Mouse (Mus musculus) gonadal fat pad, adult 2 months (tissue): ENCODE data around the gene Bad. TPM values are rescaled to one million over a fixed set of nuclear protein-coding genes. Genes with fewer than 3 reads are reported as not detected.
A peak's percentile ranks its signal among the peaks of the same experiment; 100 is the strongest.

ENCODE experiments used
- DNase-seq: peaks from one replicate; pipeline ENCODE4 v3.0.0-alpha.2; 2012; ENCODE audit warnings: low read depth
- polyA plus RNA-seq: library from polyadenylated mRNA; depleted of rRNA; stranded (reverse); fragments of >200 nt; gene quantifications from 2 replicates; pipeline ENCODE4 v1.2.3, GENCODE M21; 2012

The Bad gene
- polyA plus RNA-seq, 1 experiment: 82.0 TPM

GRCm38 (mm10) chr19:6914540-6914939 is 27.1 kb upstream of the Bad start:
- DNase-seq: no peak

DNA sequence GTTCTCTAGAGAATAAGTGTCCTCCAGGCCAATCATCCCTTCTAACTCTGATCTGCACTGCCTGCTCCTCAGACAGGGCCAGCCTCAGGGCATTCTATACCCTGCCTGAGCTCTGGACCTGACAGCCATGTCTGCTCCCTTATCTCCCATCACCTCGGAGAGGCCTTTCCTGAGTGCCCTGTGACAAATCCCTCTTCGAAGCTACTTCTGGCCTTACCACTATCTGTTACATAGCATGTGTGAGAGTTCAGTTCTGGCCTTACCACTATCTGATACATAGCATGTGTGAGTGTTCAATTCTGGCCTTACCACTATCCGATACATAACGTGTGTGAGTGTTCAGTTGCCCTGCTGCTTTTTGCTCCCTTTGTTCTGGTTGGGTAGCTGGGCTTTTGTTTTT is 26.4 kb upstream of the Bad start:
- DNase-seq: no peak

DNA sequence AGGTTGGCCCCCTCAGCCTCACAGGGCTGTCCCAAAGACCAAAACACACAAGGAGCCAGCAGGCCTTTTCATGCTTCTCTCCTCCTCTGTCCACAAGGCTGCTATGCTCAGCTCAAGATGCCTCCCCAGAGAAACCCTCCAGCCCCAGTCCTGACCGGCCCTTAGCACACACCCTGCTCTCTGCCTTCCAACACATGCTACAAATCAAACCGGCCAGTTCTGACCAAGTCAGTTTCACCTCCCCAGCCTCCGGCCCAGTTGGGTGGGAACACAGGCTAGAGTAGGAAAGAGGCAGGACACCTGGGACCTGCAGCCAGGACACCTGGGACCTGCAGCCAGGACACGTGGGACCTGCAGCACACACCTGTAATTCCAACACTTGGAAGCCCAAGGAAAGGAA is 25.2 kb upstream of the Bad start:
- DNase-seq: no peak

DNA sequence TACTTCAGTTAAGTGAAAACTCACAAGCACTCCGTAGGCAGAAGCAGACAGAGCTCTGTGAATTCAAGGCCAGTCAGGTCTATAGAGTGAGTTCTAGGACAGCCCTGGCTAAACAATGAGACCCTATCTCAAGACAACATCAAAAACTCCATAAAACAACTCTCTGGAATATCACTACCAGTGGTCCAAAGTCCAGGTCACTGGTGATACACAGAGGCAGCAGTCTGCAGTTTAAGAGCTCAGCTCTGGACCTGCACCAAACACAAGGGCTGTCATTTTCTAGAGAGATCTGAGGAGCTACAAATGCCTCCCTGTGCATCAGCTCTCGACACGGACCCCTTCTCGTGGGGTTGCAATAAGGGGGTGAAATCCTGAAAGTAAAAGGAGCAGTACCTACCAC is 23.3 kb upstream of the Bad start:
- no peak for DNase-seq

DNA sequence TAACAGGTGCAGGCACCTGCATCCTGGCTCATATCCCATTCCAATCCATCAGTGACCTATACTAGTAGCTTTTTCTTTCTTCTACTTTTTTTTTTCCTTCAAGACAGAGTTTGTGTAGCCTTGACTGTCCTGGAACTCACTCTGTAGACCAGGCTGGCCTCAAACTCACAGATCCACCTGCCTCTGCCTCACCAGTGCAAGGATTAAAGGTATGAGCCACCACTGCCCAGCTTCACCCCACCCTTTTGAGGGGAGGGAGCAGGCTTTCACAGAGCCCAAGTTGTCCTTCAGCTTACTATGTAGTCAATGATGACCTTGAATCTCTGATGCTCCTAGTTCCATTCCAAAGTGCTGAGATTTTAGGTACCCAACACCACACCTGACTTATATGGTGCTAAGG is 22.2 kb upstream of the Bad start:
- no peak for DNase-seq

- DNase-seq: no peak
Observed at GRCm38 (mm10) chr19:6919876-6920740, 21.6 kb upstream of the Bad start.

- DNase-seq: no peak
Observed at GRCm38 (mm10) chr19:6920741-6921636, 20.7 kb upstream of the Bad start.

DNA sequence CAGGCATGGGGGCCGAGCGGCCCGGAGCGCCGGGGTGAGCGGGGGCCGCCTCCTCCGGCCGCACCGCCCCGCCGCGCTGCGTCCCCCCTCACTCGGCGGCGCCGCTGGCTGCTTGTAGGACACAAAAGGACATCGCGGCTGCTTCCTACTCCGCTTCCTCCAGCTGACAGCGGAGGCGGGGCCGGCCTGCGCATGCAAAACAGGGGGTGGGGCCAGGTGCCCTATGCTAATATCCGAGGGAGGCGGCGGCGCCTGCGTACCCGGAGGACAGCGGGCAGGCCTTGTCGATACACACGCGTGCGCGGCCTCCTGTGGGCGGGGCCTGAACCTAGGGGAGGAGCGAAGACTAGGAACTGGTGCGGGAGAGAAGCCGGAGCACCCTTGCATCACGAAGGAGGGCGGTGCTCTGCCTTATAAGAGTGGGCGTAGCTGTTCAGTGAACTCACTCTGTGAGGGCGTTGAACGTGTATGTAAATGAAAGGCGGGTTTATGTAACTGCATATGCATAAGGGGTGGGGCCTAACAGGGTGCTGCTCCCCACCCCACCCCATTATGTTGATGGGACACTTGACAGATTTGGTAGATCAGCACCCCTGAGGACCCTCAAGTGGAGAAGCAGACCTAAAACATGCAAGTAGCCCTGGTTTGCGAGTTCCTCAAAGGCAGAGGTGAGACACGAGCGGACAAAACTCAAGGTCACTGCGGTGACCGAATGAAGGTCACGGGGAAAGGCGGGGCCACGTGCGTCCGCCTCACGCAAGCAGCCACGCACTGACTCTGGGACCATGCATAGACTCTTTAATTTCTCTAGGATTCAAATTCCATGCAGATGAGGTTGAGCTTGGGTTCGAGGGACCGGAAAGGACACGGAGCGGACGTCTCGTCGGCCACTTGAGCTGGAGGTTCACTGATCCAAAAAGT is 19.8 kb upstream of the Bad start, which contains the start of gene Esrra:
Esrra (minus strand) TSS at position 167 of the 921 bp plus-strand sequence.
- peak; percentile 98 for DNase-seq

DNA sequence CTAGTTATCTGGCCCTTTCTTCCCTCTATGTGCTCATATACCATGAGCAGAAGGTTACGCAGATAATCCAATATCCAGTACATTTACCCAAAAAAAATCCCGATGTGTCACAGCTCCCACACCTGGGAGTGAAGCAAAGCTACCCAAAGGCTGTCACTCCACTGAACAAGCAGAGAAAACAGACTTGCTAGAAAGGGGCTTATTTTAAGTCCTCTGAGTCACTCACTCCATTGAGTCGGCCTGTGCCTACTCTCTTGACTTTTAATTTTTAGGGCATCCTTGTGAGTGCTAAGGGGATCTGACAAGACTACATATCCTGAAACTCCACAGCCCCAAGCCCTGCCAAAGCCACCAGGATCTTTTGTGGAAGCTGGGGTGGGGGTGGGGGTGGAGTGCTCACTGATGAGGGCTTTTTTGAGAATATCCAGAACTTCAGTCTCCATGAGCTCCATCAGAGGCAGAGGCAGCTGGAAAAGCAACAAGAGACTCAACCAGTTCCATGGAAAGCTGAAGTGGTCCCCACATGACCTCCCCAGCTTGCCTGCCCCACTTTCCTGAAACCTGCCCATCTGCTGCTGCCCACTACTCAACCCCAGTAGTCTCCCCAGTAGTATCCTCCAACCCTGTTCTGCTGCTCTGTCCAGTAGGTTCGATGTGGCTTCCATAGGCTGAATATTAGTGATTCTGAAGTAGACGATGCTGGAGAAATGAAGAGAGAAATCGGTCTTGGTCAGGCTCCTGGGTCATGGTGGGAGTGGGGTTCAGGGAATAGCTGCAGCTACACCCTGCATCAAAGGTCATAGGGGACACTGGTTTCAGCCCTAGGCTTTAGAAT is 18.5 kb upstream of the Bad start:
- DNase-seq: no peak

GRCm38 (mm10) chr19:6924461-6925306 is 17.0 kb upstream of the Bad start:
- DNase-seq: no peak

DNA sequence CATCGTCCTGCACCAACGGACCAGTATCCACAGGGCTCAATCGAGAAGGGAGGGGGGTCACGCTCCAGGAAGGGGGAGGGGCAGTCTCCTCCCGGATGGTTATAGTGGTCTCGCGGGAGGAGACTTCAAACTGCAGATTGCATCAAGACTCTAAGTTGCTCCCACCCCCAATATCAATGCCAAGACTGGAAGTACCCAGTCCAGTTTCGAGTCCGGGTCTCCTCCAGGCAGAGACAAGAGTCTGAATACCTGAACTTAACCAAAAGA is 16.4 kb upstream of the Bad start, which contains the start of gene Catsperz:
Catsperz (minus strand) TSS at position 74 of the 267 bp plus-strand sequence.
- no peak for DNase-seq

GRCm38 (mm10) chr19:6925611-6926329 is 15.9 kb upstream of the Bad start:
- DNase-seq: no peak

GRCm38 (mm10) chr19:6926559-6927255 is 15.0 kb upstream of the Bad start:
- no peak for DNase-seq

DNA sequence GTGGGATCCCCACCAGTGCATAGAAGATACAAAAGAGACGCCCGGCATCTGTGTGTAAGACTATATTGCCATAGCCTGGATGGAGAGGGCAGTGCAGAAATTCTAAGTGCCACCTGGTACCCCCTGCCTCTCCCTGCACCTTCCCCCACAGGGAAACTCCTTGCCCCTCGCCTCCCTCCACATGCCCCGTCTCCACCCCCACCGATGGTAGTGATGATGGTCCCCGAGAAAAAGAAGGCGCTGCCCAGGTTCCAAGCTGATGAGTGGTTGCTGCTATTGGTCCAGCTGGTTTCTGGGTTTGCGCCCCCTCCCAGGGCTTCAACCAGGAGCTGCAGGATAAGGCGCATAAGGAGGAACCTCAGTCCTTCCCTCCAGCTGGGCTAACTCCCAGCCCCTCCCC is 13.6 kb upstream of the Bad start:
- no peak for DNase-seq

GRCm38 (mm10) chr19:6931002-6931401 is 10.7 kb upstream of the Bad start:
- no peak for DNase-seq

DNA sequence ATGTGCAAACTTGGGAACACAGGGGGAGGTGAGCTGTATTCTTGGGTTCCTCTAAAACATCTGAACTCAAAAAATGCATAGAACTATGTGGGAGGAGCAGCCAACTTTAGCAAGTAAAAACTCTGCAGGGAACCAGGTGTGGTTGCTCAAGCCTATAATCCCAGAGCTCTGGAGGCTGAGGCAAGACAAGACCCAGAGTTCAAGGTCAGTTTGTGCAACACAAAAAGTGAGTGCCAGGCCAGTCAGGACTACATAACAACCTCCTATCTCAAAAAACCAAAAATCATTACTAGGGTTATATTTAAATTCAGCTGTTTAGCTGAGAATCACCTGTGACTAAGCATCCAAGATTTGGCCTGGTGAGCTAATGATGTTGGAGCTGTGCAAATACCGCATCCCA is 9.6 kb upstream of the Bad start:
- no peak for DNase-seq

GRCm38 (mm10) chr19:6933102-6933435 is 8.6 kb upstream of the Bad start:
- no peak for DNase-seq

DNA sequence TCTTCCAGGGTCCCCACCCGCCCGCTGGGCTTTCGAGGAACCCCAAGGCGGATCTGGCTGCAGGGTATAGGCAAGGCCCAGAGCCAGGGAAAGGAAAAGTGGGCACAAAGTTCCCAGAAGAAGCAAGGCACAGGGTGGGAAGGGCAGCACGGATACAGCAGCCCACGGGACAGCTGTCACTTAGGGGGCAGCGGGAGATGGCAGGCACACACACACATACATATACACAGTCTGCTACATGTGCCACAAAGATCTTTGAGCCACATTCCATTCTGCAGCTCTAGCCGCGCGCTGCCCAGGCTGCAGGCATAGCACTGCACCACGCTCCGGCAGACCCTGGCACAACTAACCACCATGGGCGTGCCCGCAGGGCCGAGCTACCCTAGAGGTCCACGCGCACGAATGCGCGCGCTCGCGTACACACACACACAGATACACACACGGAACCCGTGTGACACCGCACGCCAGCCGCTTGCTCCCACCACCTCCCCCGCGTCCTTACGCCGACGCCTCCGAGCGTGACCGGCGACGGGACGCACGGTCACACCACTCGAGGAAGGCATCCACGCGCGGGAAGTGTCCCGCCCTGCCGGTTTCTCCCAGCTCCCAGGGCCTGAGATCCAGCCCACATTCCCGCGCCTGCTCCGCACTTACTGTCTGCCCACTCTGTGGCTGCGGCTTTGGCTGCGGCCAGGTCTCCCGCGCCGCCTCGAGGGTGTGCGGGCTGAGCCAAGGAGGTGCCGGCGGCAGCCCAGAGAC is 8.0 kb upstream of the Bad start:
- no peak for DNase-seq
